Mouse (Mus musculus): Measurements from ENCODE around the gene Dusp14. TPM values are rescaled to one million over a fixed set of nuclear protein-coding genes. Genes with fewer than 3 reads are reported as not detected.

The Dusp14 gene
- 10 to 100 TPM in 1 of 2 experiments, 1 to 10 TPM in 1; 7.3 to 16.1 TPM for polyA plus RNA-seq (2017; shearing (Covaris generic))

DNA sequence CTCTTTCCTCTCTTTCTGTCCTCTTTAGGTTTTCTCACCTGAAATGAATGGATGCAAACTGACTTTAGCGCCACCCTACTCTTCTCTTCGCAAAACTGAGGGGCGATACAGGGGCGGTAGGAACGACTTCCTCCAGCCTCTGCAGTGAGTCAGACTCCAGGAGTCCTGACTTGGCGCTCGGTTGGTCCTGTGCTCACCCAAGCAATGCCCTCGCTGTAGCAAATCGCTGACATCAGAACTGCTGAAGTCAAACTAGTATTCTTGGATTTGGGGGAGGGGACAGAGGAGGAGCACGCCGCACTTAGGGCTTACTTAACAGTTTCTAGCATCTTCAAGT, at the start of gene Dusp14:
TSS of gene Dusp14 (minus strand) at position 228 of the 337 bp plus-strand sequence.

Other genes starting within 250 kb of the Dusp14 start
- gene Hnf1b, start 219.2 kb downstream of the Dusp14 start, polyA plus RNA-seq (2017; shearing (Covaris generic)), result not detected
- gene Ddx52, start 127.2 kb downstream of the Dusp14 start, polyA plus RNA-seq (2017; shearing (Covaris generic)), result 10 to 100 TPM; 59.8 to 63.5 TPM
- gene Synrg, start 104.8 kb downstream of the Dusp14 start, polyA plus RNA-seq (2017; shearing (Covaris generic)), result 10 to 100 TPM; 26.2 to 32.1 TPM
- gene Tada2a, start 60.3 kb upstream of the Dusp14 start, polyA plus RNA-seq (2017; shearing (Covaris generic)), result 1 to 10 TPM; 8.5 to 9.0 TPM
- 1 to 10 TPM; 5.6 to 7.1 TPM for gene Acaca, start 60.4 kb upstream of the Dusp14 start, polyA plus RNA-seq (2017; shearing (Covaris generic))
- not detected for gene Gm11437, start 98.2 kb upstream of the Dusp14 start, polyA plus RNA-seq (2017; shearing (Covaris generic))